Mouse (Mus musculus) right cerebral cortex, postnatal 25 days (tissue): ENCODE measurements around the gene Aars2.

Source experiments
- DNase-seq: peaks from one replicate; pipeline ENCODE4 v3.0.0; 2022

The Aars2 gene

DNA sequence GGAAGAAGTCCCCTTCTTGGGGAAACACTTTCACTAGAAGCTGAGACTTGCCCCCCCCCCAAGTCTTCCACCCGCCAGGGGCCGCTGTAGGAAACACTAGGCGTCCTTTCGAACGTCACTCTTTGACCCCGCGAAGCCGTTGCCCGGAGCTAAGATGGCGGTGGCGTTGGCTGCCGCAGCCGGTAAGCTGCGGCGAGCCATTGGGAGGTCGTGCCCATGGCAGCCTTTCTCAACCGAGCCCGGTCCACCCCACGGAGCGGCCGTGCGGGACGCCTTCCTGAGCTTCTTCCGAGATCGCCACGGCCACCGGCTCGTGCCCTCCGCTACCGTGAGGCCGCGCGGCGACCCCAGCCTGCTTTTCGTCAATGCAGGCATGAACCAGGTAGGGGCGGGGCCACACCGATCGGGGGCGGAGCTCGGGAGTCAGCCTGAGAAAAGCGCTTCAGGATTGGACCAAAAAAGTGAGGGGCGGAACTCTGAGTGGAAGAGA lies at the start of gene Aars2:
Gene Aars2, plus strand, starts transcription at position 142 of the 490 bp plus-strand sequence.
- peak; percentile 92 for DNase-seq

DNA sequence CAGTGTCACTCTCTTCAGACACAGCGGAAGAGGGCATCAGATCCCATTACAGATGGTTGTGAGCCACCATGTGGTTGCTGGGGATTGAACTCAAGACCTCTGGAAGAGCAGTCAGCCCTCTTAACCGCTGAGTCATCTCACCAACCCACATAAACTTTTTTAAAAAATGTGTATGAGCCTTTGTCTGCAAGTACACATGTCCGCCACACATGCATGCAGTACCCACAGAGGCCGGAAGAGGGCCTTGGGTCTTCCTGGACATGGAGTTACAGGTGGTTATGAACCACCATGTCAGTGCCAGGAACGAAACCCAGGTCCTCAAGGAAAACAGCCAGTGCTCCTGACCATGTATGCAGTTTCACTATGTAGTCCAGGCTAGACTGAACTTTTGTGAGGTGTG lies 49.2 kb upstream of the Aars2 start:
- DNase-seq: no peak

DNA sequence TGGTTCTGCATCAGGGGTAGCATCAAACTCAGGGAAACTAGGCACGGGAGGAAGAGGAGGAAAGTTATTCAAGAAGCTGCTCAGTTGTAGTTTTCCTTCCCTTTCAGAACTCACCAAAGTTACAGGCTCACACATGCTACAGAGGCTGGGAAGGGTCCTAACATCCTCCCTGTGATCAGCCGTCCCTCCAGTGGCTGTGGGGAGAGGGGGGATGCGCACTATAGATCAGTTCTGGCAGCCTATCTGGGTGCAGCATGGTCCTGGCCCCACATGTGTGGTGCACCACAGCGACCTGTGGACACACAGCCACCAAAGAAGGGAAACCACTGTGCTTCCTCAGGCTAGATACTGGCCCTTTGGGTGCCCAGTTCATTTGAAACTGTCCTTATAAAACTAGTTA lies 48.1 kb upstream of the Aars2 start:
- DNase-seq: no peak

DNA sequence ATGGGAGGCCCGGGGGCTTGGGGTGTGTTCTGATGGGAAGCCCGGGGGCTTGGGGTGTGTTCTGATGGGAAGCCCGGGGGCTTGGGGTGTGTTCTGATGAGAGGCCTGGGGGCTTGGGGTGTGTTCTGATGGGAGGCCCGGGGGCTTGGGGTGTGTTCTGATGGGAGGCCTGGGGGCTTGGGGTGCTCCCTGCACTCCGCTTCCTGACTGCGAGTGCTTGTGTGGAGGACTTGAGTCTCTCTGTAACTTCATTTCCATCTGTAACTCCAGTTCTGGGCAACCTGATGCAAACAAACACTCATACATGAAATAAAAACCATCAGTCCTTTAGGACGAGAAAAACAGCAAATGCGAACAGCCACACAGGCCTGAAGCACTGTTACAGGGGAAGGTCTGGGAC lies 47.6 kb upstream of the Aars2 start:
- no peak for DNase-seq

DNA sequence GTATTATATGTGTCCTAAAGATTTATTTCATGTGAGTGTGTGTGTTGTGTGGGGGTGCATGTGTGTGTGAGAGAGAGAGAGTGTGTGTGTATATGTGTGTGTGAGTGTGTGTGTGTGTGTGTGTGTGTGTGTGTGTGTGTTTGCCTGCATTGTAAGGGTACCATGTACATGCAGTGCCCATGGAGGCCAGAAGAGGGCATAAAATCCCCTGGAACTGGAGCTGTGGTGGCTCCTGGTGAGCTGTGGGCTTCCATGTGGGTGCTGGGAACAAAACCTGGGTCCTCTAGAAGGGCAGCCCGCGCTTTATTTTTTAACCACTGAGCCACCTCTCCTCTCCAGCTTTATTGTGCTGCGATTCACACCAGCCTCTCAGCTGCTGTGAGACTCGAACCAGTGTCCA lies 44.1 kb upstream of the Aars2 start:
- no peak for DNase-seq

DNA sequence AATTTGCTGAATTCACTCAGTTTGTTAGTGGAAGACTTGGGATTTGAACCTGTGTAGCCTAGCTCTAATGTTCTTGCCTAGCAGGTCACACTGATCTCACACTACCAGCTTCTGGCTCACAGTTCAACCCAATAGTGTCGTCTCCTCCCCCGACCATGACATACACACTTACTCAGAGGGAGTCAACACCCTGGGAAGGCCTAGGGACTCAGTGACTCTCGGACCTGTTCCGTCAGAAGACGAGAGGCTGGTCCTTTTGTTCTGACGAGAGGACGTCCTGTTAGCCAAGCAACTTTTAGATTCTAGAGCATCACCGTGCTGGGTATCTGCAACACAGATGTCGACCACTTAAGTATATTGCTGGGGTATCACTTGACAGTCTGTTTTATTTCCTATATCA lies 42.4 kb upstream of the Aars2 start:
- DNase-seq: no peak

DNA sequence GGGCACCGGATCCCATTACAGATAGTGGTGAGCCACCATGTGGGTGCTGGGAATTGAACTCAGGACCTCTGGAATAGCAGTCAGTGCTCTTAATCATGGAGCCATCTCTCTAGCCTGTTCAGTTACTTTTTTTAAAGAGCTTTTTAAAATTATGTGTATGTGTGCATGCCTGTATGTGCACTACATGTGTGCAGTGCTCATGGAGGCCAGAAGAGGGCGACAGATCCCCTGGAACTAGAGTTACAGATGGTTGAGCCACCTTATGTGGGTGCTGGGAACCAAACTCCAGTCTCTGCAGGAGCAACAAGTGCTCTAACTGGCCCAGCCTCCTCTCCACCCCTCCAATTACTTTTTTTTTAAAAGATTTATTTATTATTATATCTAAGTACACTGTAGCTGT lies 39.9 kb upstream of the Aars2 start:
- no peak for DNase-seq

DNA sequence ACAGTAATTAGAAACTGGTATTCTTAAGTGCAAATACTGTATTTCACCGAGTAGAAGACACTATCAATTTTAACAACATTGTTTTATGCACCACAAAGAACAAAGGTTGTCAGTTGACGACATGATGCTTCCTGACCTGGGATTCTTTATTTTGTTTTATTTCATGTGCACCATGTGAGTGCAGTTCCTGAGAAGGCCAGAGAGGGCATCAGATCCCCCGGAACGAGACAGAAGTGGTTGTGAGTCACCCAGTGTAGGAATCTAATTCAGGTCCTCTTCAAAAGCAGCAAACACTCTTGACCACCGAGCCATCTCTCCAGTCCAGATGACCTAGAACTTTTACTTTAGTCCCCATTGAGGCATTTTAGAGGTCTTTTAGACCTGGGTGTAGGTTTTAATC lies 38.3 kb upstream of the Aars2 start:
- DNase-seq: no peak

DNA sequence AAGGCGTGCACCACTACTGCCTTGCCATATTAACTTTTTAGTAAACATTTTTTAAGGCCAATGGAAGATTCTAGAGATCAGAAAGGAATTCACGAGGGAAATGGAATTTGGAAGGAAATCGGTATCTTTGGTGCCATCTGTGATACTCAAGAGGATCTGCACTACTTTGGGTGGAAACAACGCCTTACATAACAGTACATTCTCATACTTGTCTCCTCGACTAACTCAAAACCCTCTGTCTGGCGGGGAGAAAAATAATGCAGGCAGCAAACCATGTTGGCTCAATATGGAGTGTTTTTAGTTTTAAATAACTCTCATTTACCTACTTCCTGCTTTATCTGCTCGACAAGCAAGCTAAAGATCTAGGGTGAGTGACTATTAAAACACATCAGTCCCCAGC lies 35.9 kb upstream of the Aars2 start:
- no peak for DNase-seq

DNA sequence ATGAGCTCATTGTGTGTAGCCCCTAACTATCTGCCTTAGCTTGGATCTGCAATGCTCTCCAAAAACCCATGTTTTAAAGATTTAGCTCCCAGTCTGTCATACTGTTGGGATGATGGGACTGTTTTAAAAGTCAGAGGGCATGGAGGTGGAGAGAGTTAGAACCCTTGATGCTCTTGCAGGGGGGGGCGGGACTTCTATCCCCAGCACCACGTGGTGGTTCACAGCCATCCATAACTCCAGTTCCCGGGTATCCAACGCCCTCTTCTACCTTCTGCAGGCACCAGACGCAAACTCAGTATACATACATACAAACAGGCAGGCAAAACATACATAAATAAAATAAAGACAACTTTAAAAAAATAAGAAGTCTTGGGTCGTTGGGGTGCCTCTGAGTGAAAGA lies 33.0 kb upstream of the Aars2 start:
- DNase-seq: no peak

DNA sequence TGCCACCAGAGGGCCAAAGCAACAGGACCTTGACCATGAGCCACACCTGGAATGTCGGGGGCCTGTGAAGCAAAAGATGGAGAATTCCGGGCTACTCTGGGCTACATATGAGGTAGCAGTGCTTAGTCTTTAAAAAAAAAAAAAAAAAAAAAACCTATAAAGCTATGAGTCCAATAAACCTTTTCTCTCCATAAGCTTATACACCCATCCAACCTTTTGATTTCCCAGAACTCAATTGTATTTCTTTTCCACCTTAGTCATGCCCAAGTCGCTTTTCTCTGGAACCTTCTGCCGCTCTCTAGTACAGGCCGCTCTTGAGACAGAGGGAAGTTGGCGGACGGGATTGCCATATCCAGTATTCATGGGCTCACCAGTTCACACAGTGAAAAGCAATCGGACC lies 32.5 kb upstream of the Aars2 start:
- no peak for DNase-seq

DNA sequence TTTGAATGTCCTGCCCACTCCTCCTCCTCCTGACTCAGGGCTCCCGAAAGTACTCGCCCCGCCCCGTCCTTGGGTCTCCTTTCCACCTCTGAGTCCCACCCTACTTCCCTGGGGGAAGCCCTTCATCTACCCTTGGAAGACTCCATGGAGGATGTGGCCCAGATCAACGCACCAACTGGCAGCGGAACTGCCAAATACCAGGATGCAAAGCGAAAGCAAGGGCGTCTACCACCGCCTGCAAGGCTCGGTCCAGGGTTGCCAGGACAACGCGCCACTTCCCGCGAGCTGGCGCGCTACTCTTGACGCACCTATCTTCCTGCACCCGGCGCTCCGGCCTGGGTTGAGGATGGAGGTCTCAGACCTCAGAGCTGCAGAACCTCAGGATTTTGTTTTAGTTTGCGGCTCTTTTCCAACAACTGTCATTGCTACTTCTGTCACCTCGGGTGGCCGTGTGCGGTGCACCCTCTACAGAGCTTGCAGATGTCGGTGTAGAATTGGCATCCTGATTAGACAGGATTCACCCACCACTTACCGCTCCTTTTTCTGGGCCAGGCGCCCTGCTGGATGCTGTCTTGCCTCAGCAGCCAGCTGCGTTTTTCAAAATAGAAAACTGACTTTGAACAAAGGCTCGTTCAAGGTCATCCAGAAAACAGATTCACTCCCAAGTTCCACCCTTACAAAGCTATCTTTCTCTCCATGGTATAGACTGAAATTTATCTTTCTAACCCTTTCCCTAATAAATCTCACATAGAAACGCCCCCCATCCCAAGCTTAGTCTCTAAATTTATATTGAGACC lies 31.8 kb upstream of the Aars2 start, which contains the start of gene Spats1:
Gene Spats1, minus strand, starts transcription at position 747 of the 797 bp plus-strand sequence.
- DNase-seq: peak; percentile 89

DNA sequence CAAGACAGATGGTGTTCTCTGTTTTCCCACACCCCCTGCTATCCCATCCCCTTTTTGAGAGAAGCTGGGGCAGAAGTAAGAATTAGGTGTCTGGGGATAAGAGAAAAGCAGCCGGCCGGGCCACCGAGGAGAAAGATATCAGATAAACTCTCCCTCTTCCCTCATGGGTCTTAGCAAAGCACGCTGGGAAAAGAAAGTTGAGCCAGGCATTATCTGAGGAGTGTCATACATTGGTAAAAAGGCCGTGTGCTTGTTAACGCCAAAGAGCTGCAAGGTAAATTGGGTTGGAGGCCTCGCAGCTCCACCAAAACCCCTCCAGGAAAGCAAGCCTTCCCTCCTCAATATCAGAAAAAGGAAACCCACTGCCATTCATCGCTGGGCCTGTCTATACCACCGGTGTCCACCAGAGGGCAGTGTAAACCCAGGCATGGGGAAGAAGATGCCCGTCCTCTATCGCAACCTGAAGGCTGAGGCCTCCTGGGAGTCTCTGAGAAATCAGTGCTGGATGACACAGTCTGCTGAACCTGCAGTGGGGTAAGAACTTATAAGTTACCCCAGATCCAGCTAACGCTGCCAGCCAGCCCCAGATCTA lies 28.3 kb upstream of the Aars2 start:
- peak; percentile 83 for DNase-seq

DNA sequence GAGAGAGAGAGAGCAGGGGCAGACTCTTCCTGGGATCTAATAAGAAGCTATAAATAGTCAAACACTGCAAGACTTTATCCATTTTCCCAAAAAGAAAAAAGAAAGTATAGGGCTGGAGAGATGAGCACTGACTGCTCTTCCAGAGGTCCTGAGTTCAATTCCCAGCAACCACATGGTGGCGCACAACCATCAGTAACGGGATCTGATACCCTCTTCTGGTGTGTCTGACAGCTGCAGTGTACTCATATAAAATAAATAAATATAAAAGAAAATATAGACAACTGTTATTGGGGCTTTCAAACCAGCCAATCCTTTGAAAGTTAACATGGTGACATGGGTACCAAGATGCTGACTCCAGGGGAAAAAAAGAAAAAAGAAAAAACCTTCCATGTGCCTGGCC lies 26.2 kb upstream of the Aars2 start:
- no peak for DNase-seq

DNA sequence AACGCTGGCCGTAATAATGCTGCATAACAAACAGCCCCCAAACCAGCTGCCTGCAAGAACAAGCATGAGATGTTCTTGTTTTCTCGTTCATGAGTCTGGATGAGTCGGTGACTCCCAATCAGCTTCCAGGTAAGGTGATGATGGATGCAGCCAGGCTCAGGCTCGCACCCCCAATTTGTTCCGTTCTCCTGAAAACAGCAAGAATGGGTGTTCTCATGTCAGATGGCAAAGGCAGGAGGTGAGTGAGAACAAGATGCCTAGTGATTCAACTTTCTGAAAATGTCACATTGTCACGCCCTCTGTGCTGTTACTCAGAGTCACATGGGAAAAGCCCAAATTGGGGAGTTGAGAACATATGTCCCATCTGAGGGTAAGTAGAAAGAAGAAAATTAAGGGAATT lies 21.1 kb upstream of the Aars2 start:
- DNase-seq: no peak

DNA sequence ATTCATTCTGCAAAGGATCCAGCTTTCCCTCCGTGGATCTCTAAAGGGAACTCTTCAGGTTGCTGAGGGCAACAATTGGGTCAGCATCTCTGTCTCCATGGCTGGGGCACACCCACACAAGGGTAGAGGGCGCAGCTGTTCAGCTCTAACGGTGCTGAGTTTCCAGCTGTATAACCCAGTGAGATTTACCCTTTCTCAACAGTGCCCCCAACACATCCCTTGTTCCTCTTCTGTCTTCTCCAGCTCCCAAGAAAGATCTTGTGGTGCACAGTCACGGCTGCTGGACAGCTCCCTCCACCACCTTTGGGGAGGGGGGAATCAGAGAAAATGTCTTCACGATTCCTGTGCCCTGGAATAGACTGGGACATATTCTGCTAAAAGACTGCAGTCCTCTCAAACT lies 19.4 kb upstream of the Aars2 start:
- DNase-seq: no peak

DNA sequence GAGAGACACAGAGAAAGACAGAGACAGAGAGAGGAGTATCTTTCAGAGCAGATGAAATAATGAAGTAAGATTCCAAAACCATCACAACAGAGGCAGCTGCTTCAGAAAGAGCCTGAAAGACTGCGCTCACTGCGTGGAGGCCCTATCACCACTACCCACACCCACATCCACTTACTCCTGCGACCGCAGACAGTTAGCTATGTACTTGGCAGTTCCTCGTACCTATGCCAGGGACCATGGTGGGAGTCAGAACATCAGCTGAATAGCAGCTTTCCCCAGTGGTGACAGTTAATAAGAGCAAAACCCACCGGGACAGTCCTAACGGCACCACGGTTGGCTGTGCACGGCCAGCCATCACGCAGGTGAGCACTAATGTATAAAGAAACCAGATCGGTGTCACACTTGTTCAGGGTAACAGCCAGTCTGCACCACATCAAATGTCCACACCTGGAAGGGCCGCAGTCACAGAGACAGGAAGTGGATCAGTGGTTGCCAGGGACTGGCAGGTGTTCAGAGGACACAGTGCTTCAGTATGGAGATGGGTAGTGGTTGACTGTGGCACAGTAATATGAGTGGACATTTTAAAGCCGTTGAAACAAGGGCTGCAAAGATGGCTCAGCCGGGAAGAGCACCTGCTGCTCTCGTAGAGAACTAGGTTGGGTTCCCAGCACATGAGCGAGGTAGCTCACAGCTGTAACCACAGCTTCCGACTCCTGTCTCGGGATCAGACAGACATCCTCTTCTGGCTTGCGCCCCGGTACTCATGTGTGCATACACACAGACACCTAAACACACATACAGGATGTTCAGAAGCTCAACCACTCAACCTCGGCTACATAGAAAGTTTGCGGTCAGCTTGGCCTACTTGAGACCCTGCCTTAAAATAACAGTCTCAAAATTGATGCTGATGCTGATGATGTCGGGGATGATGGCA lies 18.1 kb upstream of the Aars2 start:
- no peak for DNase-seq

DNA sequence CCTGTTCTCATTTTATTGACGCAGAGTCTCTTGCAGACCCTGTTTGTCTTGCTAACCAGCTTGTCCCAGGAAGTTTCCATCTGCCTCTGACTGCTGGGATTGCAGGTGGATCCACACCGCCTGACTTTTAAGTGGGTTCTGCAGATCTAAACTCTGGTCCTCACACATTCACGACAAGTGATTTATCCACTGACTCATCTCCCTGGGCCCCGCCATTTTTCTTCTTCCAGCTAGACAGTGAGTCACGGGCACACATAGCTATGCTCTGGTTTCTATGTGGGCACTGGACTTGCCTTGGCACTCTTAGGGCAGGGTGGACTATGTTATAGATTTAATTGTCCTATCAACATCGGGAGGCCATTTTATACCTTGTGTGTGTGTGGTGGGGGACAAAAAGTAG lies 16.9 kb upstream of the Aars2 start:
- DNase-seq: no peak

DNA sequence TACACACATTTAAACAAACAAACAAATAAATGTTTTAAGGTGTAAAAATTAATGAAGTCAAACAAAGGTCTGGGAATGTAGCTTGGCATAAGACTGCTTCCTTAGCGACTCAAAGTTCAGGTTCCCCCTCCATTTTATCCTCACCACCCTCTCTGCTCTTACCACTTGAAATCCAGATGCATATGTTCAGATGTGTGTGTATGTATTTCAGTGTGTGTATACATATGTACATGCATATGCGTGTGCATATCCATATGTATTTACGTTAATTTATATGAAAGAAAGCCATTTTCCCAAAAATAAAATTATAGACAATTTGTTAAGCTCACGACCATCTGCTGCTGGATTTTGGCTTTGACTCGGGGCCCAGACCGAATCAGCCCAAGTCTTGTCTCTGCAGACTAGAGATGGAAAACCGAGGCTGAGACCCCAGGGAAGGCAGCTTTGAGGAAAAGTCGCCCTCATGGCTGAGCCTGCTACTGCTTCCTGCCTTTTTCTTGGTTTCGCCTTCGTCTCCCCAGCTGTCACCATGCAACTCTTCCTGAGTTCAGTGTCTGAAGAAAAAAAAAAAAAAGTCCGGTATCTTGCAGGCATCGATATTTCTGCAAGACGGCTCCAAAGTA lies 16.0 kb upstream of the Aars2 start:
- DNase-seq: no peak

DNA sequence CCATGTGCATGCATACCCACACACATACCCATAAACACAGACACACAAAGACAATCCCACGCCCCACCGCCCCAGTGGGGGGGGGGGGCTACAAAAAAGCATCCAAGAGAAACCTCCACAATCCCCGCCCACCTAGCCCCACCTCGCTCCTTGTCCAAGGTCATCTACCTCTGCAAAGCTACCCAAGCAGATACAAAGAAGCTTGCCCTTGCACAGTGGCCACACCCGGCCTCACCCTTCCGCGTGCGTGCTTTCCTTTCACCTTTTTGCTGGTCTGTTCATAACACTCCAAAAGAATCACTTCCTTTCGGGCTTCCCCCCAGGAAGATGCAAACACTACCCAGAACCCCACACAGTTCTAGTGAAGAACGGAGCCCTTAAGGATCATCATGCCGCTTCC lies 11.2 kb upstream of the Aars2 start:
- no peak for DNase-seq

DNA sequence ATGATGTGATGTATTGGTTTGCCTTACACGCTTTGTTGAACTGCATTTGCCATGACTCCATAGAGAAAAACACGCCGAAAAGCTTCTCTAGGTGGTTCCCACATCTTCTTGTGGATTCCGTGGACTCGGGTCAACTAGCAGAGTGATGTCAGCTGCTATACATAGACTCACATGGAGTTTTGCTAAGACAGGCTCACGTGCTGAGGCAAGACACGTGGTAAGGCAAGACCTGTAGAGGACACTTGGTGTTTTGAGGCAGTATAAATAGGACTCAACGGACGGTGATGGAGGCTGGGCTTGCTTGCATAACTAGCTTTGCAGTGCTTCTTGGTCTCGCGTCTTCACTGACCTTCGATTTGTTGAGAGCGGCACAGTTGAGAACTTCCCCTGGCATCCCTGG lies 8.2 kb upstream of the Aars2 start:
- DNase-seq: no peak

DNA sequence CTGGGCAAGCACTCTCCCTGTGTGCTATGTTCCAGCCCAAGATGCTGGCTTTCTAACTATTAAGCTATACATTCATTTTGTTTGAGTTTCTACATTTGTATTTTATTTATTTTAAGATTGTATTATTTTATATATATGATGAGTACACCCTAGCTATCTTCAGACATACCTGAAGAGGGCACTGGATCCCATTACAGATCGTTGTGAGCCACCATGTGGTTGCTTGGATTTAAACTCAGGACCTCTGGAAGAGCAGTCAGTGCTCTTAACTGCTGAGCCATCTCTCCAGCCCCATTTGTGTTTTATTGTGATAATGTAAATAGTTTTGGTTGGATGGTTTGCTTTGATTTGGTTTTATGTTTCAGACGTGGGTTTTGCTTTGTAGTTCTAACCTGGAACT lies 7.1 kb upstream of the Aars2 start:
- DNase-seq: no peak

DNA sequence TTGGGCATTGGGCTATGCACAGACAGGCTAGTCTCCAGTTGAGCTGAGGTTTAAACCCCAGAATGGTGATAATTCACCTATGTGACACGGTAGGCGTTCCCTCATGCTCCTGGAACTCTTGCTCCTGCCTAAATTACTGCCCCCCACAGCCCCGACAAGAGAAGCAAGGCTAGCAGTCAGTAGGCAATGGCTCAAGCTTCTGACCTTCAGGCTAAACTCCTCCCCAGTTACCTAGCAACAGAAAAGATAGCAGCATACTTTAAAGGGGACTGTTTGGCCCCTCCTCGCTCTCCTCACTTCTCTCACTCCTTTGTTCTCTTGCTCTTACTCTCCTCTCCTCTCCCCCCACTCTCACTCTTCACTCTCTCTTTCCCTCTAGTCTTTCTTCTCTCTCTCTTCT lies 5.7 kb upstream of the Aars2 start:
- no peak for DNase-seq
